Mouse (Mus musculus) CH12.LX (cell line): ENCODE data around the gene Slc24a3.

Source experiments
- MAX ChIP-seq: IDR thresholded peaks from 2 replicates; pipeline ENCODE4 v1.6.1; 2011; ENCODE audit warnings: low read length, improper control_type of control experiment
- PAX5 ChIP-seq: IDR thresholded peaks from 2 replicates; pipeline ENCODE4 v1.6.1; 2012; ENCODE audit warnings: low read length, inconsistent platforms, mixed read lengths
- POLR2A ChIP-seq: IDR thresholded peaks from 2 replicates; pipeline ENCODE4 v1.6.1; 2011; ENCODE audit warnings: low read depth, mild to moderate bottlenecking, improper control_type of control experiment, low read length
- ZNF384 ChIP-seq: IDR thresholded peaks from 2 replicates; pipeline ENCODE4 v1.6.1; 2012; ENCODE audit warnings: low read depth, low read length, improper control_type of control experiment, inconsistent platforms

- TF ChIP-seq MAX, result no peak
- TF ChIP-seq ZNF384, result no peak
- TF ChIP-seq PAX5, result no peak
- no peak for TF ChIP-seq POLR2A
Observed at GRCm38 (mm10) chr2:145479676-145480075, 312.1 kb downstream of the Slc24a3 start.
